Mouse (Mus musculus): Measurements from ENCODE around the gene Mob3b.

Gene Mob3b

DNA sequence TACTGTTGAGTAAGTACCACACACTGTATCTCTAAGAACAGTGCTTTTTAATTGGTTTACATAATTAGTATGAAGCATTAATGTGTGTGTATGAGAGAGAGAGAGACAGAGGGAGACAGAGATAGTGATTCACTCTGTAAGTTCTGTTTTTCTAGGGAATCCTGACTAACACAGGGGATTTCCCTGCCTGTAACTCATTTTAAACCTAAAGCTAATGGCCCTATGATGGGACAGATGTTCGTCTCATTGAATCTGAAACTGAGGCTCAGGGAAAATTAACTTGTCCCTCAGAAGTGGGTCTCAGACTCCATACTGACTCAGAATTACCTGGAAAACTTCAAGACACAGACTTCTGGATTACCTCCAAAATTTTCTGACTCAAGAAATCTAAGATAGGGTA is 96.3 kb downstream of the Mob3b start:
- DNase-seq = no peak

DNA sequence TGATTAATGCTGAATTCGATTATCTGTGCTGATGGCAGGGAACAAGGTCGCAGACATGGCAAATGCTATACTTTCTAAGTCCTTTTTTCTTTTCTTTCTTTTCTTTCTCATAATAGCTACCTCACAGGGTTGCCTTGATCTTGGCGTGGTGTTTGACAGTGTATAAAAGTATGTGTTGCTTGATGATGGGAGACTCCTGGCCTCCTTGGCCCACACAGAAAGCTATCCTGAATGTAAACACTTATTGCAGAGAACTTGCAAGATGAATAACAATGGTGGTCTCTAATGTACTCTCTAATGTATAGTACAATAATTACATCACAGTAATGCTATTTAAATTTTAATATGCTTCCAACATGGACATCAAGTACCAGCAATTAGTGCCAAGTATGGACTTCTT is 96.9 kb downstream of the Mob3b start:
- DNase-seq = no peak

DNA sequence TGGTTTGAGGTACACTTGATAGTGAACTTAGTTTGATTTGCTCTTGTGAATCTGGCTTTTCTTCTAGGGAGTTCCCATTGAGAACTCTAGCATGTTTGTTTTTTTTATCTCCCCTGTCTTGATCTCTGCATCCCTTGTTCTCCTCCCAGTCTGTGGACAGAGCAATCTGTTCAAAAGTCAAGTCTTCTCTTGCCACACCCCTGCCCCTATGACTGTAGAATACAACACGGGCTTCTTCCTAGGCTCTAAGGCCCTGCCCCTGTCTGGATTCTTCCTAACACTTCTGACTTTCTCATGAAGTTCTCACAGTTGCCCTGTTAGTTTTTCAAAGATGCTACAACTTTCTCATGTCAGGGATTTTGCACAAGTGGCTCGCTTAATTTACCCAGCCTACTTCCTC is 102.9 kb downstream of the Mob3b start:
- DNase-seq = no peak

GRCm38 (mm10) chr4:35052174-35052942 is 104.9 kb downstream of the Mob3b start:
- DNase-seq = no peak

DNA sequence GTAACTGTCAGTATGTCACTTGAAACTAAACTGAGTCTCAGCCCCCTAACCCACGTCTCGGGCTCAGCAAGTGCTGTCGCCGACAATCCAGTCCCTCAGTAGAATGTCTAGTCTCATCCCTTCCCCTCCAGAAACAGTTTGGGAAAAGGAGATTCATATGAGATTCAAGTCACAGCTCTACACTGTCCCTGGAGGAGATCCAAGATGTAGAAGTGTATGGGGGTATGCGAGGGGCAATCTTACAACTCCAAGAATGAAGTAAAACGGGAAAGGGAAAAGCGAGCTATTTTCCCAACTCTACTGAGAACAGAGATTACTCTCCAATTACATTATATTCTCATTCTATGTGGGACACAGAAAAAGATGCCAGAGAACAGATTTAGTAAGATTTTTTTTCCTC is 106.1 kb downstream of the Mob3b start:
- DNase-seq = no peak

GRCm38 (mm10) chr4:35049742-35050058 is 107.6 kb downstream of the Mob3b start:
- DNase-seq = no peak

- no peak for DNase-seq
These were observed 108.1 kb downstream of the Mob3b start for GRCm38 (mm10) chr4:35049036-35049741.

DNA sequence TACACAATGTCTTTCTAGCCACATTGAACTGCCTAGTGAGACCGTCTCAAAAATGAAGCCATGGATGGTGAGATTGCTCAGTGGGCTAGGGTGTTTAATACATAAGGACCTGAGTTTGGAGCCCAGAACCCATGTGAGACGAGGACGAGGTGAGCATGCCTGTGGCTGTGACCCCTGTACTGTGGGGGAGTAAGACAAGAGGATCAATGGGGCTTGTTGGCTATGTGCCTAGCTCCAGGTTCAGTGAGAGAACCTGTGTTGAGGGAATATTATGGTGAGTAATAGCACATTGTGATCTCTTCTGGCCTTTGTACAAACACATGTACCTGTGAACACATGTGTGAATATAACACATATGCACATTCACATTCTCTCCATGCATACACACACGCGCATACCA is 116.4 kb downstream of the Mob3b start:
- DNase-seq = no peak

DNA sequence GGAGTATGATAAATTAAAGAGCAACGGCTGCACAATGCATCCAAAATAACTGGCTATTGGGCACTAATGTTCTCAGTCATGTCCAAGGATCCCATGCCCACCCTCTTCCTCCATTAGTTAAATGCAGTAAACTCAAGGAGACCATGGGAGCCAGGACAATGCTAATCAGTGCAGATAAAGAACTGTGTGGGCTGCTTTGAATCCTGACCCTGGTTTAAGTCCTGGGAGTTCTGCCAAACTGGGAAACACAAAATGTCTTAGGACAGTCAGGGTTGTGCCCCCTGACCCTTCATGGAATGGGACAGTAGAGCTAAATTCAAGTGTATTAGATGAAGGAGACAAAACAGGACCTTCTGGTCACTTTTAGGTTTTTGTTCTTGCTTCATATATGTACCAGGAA is 117.0 kb downstream of the Mob3b start:
- DNase-seq = no peak

GRCm38 (mm10) chr4:35037824-35038223 is 119.5 kb downstream of the Mob3b start:
- no peak for DNase-seq

DNA sequence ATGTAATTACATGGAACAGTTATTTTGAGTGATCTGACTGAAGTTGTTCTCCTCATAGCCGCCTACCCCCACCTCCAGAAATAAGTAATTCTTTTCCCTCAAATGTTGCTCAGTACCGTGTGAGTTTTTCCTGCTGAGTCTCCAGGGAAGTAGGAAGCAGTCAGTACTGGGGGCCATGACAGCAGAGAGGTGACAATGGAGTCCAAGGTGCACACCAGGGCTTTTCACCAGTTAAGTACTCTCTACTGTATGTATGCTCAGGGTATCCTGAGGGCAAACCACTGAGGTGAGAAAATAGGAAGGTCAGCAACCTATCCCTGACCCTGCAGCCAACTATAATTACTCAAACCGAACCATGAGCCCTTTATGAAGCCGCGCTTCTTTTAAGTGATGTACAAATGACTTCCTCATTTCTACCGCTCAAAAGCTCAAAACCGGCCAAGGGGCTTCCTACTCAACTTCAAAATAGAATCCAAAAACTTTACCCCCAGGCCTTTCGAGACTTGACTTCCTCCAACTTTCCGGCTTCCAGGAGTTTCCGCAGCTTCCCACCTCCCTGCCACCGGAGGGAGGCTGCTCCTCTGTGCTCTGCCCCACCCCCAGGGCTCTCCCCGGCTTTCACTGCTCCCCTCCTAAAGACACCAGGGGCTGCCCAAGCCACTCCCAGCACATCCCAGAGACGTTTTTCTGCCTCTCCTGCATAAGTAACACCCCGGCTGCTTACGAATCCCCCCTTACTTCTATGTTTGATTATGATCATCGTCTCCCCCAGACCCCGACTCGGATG is 122.6 kb downstream of the Mob3b start:
- DNase-seq = no peak

GRCm38 (mm10) chr4:35032758-35033157 is 124.5 kb downstream of the Mob3b start:
- no peak for DNase-seq

- peak; percentile 58 for DNase-seq
These were observed 125.7 kb downstream of the Mob3b start for GRCm38 (mm10) chr4:35031623-35032022.

DNA sequence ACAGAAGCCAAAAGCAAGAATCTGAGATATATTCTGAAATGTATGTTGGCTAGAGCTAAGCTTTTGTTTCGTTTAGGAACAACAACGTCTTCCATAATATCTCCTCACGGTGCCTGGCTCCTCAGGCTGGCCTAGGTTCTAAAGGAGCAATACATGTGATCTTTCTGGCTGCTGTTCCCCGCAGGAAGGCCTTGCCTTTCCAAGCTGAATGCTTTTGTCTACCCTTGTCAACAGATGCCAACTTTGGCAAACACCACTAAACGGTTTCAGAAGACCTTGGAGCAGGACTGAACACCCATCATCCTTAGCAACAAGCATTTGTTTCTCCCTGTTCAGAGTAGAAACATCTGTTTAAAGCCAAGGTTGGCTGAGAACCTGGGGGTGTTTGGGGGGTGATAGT is 126.1 kb downstream of the Mob3b start:
- DNase-seq = peak; percentile 12

DNA sequence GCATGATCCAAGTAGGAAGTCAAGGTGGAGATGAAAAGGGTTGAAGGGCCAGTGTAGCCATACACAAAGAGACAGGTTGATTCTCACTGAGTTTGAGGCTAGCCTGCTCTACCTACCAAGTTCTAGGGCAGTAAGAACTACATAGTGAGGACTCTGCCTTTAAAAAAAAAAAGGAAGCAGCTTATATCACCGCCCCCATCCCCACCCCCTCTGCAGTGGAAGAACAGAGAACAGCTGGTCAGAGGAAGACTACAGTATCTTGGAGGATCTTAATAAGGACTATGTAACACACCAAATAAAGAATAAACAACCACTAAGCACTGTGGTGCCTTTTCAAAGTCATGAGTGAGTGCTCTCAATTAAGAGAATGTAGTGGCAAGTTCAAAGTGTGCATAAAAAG is 138.9 kb downstream of the Mob3b start:
- no peak for DNase-seq

GRCm38 (mm10) chr4:35012401-35013307 is 144.6 kb downstream of the Mob3b start:
- peak; percentile 66 for DNase-seq

DNA sequence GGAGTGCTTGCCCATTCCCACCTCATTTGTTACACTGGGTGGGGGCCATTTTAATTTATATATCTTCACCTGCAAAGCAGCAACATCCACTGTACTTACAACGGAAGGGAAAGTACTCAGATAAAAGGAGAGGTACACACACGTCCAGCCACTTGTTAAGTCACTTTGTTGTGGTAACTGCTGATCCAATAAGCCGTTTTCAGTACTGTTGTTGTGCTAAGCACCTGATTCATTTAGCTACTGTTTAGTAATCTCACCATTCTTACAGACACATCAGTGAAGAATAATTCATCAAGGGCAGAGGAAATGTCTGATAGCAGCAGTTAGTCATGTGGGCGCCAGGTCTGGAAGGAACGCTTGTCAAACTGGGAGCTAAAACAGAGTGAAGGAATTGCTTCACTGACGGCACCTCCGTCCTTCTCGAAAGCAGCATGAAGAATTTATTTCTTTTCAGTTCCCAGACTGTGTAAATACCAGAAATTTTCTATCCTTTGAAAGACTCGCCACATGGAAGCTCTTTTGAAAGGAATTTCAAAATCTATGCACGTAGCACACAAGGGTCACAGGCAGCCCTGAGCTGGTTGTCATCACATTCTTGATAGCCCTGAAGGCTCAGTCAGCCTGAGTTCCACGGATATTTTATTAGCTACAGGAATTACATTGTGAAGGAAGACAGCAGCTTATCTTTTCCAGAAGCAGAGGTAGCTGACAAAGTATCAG is 150.6 kb downstream of the Mob3b start:
- no peak for DNase-seq

- no peak for DNase-seq
These were observed 151.2 kb downstream of the Mob3b start for GRCm38 (mm10) chr4:35006056-35006455.

DNA sequence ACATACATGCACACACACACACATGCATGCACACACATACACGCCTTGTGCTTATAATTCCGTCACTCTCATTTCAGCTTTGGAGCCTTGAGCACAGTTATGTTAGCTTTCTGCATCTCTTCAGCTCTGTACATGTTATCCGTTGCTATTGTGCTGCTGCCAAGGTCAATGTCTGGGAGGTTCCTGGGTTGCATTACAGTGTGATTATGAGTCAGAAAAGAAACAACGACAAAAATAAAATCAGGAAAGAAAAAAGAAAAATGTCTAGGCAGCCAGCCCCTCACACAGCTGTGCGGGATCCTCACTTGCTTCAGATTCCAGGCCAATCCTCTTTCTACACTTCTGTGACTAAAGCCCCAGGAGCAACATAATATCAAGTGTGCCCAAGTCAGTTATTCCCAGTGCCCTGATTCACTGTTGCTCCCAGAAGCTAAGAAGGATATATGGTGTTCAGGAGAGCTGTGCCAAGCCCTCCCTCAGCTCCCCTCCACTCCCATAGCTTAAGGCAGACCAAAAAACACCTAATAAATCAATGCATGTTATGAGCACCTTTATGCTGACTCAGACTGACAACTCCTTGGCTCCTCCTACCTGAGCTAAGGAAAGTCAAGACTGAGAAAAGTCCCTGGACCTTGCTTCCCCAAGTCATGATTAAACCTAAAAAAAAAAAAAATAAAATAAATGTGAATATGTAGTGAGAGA is 152.1 kb downstream of the Mob3b start:
- no peak for DNase-seq

DNA sequence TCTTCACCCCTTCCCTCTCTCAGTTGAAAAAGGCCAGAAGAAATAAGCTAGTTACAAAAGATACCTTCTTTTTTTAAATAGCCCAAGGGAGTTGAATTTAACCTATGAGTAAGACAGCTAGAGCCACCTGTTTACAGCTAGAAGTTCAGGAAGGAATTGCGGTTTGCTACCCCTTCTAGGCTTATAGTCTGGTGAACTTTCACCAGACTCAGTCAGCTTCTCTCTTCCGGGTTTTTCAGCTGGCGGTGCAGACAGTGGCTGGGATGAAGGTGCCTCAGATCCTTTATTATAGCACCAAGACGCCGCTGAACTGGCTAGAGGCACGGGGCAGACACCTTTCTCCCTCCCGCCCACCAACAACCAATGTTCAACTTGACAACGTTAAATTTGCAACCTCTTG is 152.8 kb downstream of the Mob3b start:
- DNase-seq = no peak

DNA sequence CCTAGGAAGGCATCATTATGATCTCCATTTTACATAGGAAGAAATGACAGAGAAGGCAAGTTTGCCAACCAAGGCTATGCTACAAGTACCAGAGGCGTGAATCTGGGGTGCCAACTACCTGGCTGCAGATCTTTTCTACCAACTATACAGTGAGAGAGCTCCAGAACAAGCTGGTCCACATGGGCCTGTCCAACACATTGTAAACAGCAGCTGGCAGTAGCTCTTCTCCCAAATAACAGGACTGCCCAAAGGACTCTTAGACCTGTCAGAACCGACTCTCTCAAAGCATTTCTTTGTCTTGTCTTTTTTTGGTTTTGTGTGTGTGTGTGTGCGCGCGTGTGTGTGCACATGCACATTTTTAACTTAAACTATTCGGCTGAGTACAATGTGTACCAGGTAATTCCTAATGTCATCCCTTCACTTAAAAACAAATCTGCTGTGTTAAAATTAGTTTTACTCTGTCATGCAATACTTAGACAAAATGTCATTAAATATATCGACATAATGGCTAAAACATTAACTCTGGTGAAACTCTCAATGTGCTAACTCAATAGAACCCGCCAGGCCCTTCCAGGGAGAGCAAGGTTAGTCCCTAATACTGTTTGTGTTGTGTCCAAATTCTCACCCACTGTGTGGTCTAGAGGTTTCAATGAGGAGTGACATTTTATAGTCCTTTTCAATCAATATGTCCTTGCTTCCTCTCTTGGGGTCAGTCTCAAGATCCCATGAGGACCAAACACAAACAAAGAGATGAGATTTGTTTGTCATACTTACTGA is 153.5 kb downstream of the Mob3b start:
- DNase-seq = no peak
